Mouse (Mus musculus) kidney, embryonic 14.5 days (tissue): ENCODE data around the gene Mipol1. TPM values are rescaled to one million over a fixed set of nuclear protein-coding genes. Genes with fewer than 3 reads are reported as not detected.
"Not testable (repeated sequence)": the region's sequence is repeated elsewhere in the genome, so short reads cannot be mapped to it uniquely, and the experiment has no call there.

Experiments
- ATAC-seq: fragments of 200-750 bp; cut with Nextera tagmentation; 2 replicates; pipeline ENCODE4 v1.8.0; 2017; ENCODE audit warnings: moderate number of reproducible peaks, mild to moderate bottlenecking, moderate TSS enrichment, moderate library complexity; ENCODE audit not compliant: low FRiP score, low TSS enrichment
- H3K27ac ChIP-seq: fragments of 300-500 bp; sonication (generic); 2 replicates; pipeline ENCODE4 v1.5.1; 2014; ENCODE audit warnings: low read depth, mild to moderate bottlenecking, low read length, moderate library complexity, mixed read lengths
- H3K27me3 ChIP-seq: fragments of 300-500 bp; sonication (generic); 2 replicates; pipeline ENCODE4 v1.6.1; 2014; ENCODE audit warnings: mild to moderate bottlenecking, low read length; ENCODE audit not compliant: control insufficient read depth, insufficient read depth
- H3K36me3 ChIP-seq: fragments of 300-500 bp; sonication (generic); 2 replicates; pipeline ENCODE4 v1.6.1; 2014; ENCODE audit warnings: low read length, mixed read lengths; ENCODE audit not compliant: control insufficient read depth, insufficient read depth
- H3K4me1 ChIP-seq: fragments of 300-500 bp; sonication (generic); 2 replicates; pipeline ENCODE4 v1.6.1; 2014; ENCODE audit warnings: low read length, mixed read lengths; ENCODE audit not compliant: control insufficient read depth, insufficient read depth
- H3K4me2 ChIP-seq: fragments of 300-500 bp; sonication (generic); replicated peaks from 2 replicates; pipeline ENCODE4 v1.6.1; 2014; ENCODE audit warnings: low read depth, mild to moderate bottlenecking, low read length
- H3K4me3 ChIP-seq: fragments of 300-500 bp; sonication (generic); 2 replicates; pipeline ENCODE4 v1.5.1; 2014; ENCODE audit warnings: mild to moderate bottlenecking, low read length
- H3K9ac ChIP-seq: fragments of 300-500 bp; sonication (generic); 2 replicates; pipeline ENCODE4 v1.6.1; 2014; ENCODE audit warnings: low read depth, mild to moderate bottlenecking, low read length, moderate library complexity
- H3K9me3 ChIP-seq: fragments of 300-500 bp; sonication (generic); 2 replicates; pipeline ENCODE4 v1.6.1; 2016; ENCODE audit warnings: low read length; ENCODE audit not compliant: control insufficient read depth
- WGBS: fragments of 180-500 bp; shearing (Covaris S2); extraction: QIAGEN DNeasy Blood & Tissue Kit; methylation state at CpG from one replicate; pipeline ENCODE4 v1.1.7; 2014; 5-methylcytosine and 5-hydroxymethylcytosine counted together
- polyA plus RNA-seq: library from polyadenylated mRNA; unstranded; fragments of >200 nt; fragmentation: Nextera tagmentation; extraction: Ambion mirVana; gene quantifications from 2 replicates; pipeline ENCODE4 v1.2.1, GENCODE M21; 2014

The Mipol1 gene
- polyA plus RNA-seq, 1 experiment from 2014 or later = 11.3 TPM

GRCm38 (mm10) chr12:57428767-57429166 is 198.5 kb downstream of the Mipol1 start:
- Histone ChIP-seq H3K9ac (no peak overlapping the region), H3K36me3 (no peaks in the 10 kb centered on the region), H3K27ac (no peak overlapping the region), H3K4me3 (no peak overlapping the region), H3K4me2 (no peak overlapping the region), H3K27me3 (no peaks in the 10 kb centered on the region), H3K9me3 (no peaks in the 10 kb centered on the region), H3K4me1 (no peaks in the 10 kb centered on the region)
- WGBS = 40% methylated on average over 2 of the region's 2 CpGs
- no peak for ATAC-seq

- H3K36me3 ChIP-seq, H3K27ac ChIP-seq, H3K4me3 ChIP-seq, H3K4me1 ChIP-seq, H3K9ac ChIP-seq, ATAC-seq, H3K9me3 ChIP-seq, H3K27me3 ChIP-seq, H3K4me2 ChIP-seq: not testable (repeated sequence)
- 54% methylated on average over 8 of the region's 8 CpGs for WGBS
These were observed 206.9 kb downstream of the Mipol1 start for GRCm38 (mm10) chr12:57436939-57437659.

- no peaks in the 10 kb centered on the region for H3K36me3 ChIP-seq
- no peaks in the 10 kb centered on the region for H3K9me3 ChIP-seq
- no peak for ATAC-seq
- H3K27ac ChIP-seq = no peak overlapping the region
- H3K4me1 ChIP-seq = no peaks in the 10 kb centered on the region
- H3K4me3 ChIP-seq = no peak overlapping the region
- no peak overlapping the region for H3K9ac ChIP-seq
- no peak overlapping the region for H3K4me2 ChIP-seq
- 63% methylated on average over 10 of the region's 10 CpGs for WGBS
- H3K27me3 ChIP-seq = no peaks in the 10 kb centered on the region
These were observed 214.2 kb downstream of the Mipol1 start for GRCm38 (mm10) chr12:57444281-57444903.

- Histone ChIP-seq H3K27ac (no peak overlapping the region), H3K4me3 (no peak overlapping the region), H3K36me3 (no peaks in the 10 kb centered on the region), H3K9ac (no peak overlapping the region), H3K9me3 (no peaks in the 10 kb centered on the region), H3K4me1 (no peaks in the 10 kb centered on the region), H3K4me2 (no peak overlapping the region), H3K27me3 (no peaks in the 10 kb centered on the region)
- no peak for ATAC-seq
- WGBS = 78% methylated on average over 3 of the region's 3 CpGs
These were observed 217.1 kb downstream of the Mipol1 start for GRCm38 (mm10) chr12:57447331-57447730.

GRCm38 (mm10) chr12:57449299-57449698 is 219.1 kb downstream of the Mipol1 start:
- H3K36me3 ChIP-seq = no peaks in the 10 kb centered on the region
- no peaks in the 10 kb centered on the region for H3K27me3 ChIP-seq
- H3K27ac ChIP-seq = no peak overlapping the region
- no peak overlapping the region for H3K4me3 ChIP-seq
- no peak overlapping the region for H3K4me2 ChIP-seq
- H3K4me1 ChIP-seq = no peaks in the 10 kb centered on the region
- ATAC-seq = no peak
- WGBS = 75% methylated on average over 1 of the region's 1 CpGs
- H3K9ac ChIP-seq = no peak overlapping the region
- no peaks in the 10 kb centered on the region for H3K9me3 ChIP-seq

- Histone ChIP-seq H3K4me1 (no peaks in the 10 kb centered on the region), H3K27ac (no peak overlapping the region), H3K9ac (no peak overlapping the region), H3K27me3 (no peaks in the 10 kb centered on the region), H3K4me3 (no peak overlapping the region), H3K36me3 (no peaks in the 10 kb centered on the region), H3K4me2 (no peak overlapping the region), H3K9me3 (no peaks in the 10 kb centered on the region)
- ATAC-seq = no peak
- WGBS = 91% methylated on average over 5 of the region's 5 CpGs
These were observed 219.9 kb downstream of the Mipol1 start for GRCm38 (mm10) chr12:57450017-57450583.

GRCm38 (mm10) chr12:57456911-57457310 is 226.7 kb downstream of the Mipol1 start:
- no peak overlapping the region for H3K4me3 ChIP-seq
- no peaks in the 10 kb centered on the region for H3K27me3 ChIP-seq
- no peak for ATAC-seq
- no peak overlapping the region for H3K4me2 ChIP-seq
- H3K36me3 ChIP-seq = no peaks in the 10 kb centered on the region
- H3K9ac ChIP-seq = no peak overlapping the region
- no peak overlapping the region for H3K27ac ChIP-seq
- no peaks in the 10 kb centered on the region for H3K4me1 ChIP-seq
- WGBS = 43% methylated on average over 4 of the region's 4 CpGs
- H3K9me3 ChIP-seq = no peaks in the 10 kb centered on the region

GRCm38 (mm10) chr12:57457339-57457738 is 227.1 kb downstream of the Mipol1 start:
- no peaks in the 10 kb centered on the region for H3K27me3 ChIP-seq
- H3K4me2 ChIP-seq = no peak overlapping the region
- no peak for ATAC-seq
- no peak overlapping the region for H3K9ac ChIP-seq
- no peaks in the 10 kb centered on the region for H3K9me3 ChIP-seq
- H3K36me3 ChIP-seq = no peaks in the 10 kb centered on the region
- H3K4me1 ChIP-seq = no peaks in the 10 kb centered on the region
- H3K27ac ChIP-seq = no peak overlapping the region
- 48% methylated on average over 4 of the region's 4 CpGs for WGBS
- H3K4me3 ChIP-seq = no peak overlapping the region
